Mouse (Mus musculus): Measurements from ENCODE around the gene Flot1.
A peak's percentile ranks its signal among the peaks of the same experiment; 100 is the strongest.

Gene Flot1

DNA sequence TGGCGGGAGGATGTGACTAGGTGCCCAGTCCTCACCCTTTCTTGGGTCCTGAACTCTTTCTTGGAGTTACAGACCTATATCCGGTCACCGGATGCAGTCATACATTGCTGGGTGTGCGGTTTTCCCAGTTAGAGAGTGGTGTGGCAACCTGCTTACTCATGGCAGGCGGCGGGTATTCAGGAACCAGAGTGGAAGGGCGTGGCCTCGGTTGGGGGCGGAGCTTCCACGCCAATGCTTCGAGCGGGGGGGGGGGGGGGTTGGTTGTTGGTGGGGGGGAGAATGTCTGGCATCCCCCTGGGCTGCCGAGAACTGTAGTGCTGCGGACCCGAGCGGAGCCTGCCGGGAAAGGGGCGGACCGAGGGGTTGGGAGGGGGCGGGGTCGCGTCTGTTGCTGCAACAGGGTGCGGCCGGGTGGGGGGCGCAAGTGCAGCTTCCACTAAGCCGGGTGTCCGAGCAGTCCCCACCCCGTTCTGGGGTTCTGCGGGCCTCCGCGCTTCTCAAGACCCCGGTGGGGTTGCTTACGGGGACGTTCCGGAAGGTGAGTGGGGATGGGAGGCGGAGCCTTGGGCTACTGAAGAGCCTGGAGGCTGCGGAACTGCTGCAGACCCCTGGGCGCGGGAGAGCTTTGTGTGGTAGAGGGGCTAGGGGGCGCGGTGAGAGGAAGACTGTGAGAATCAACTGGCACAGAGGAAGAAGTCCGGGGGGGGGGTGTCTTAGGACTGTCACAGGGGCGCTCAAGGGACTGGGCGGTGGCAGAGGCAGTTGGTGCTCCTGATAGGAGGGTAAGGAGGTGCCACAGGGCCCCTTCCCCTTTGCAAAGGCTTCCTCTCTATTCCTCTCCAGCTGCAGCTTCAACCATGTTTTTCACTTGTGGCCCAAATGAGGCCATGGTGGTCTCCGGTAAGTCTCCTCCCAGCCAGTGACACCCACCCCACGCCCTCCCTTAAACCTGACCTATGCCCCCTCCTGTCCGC, at the start of gene Flot1:
Flot1 (plus strand) TSS at position 267 of the 974 bp plus-strand sequence.
- peak; percentile 69 for DNase-seq

DNA sequence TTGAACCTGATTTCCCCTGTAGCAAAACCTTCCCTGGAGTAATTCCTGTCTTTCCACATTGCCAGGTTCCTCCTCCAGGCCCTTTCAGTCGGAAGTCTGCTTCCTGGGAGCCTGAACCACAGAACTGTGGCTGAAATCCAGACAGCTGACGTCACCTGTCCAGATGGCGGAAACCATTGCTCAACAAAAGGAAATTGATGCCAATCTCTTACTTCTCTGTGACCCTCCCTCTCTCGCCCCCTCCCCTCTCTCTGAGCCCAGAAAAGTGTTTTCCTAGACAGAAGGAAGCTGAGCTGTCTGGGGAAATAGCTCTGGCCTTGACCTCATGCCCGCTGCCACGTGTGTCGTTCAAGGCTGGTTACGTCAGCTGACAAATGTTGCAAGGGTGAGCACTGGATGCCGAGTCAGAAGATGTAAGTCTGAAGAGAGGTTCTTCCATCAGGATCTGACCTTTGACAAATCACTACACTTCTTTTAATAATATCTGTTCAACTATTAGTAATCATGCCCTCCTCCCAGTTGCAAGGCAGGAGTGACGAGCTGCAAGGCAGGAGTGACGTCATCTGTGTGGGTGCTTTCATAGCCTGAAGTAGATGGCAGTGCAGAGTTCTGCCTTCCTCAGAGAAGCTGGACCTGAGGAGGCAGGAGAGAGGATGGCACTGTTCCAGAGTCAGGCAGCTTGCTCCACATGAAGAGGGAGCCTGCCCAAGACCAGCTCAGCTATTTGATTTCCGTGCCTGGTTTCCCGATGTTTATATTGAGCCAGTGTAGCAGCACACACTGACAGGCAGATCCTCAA, 46.0 kb upstream of the Flot1 start:
- DNase-seq = peak; percentile 85

DNA sequence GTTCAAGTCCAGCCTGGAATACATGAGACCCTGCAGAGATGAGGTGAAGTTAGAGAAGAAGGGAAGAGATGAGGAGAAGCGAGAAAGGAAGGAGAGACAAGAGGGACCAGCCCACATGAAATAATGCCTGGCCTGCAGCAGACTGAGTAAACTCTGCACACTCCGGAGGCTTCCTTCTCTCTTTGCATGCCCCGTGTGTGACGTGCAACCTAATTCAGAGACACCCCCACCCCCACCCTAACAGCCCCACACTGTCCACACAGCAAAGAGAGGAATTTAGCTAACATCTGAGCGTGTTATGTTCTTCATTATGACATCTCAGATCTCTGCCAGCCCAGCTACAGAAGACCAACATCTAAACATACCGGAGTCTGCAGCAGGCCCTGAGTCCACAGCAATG, 44.1 kb upstream of the Flot1 start:
- no peak for DNase-seq

DNA sequence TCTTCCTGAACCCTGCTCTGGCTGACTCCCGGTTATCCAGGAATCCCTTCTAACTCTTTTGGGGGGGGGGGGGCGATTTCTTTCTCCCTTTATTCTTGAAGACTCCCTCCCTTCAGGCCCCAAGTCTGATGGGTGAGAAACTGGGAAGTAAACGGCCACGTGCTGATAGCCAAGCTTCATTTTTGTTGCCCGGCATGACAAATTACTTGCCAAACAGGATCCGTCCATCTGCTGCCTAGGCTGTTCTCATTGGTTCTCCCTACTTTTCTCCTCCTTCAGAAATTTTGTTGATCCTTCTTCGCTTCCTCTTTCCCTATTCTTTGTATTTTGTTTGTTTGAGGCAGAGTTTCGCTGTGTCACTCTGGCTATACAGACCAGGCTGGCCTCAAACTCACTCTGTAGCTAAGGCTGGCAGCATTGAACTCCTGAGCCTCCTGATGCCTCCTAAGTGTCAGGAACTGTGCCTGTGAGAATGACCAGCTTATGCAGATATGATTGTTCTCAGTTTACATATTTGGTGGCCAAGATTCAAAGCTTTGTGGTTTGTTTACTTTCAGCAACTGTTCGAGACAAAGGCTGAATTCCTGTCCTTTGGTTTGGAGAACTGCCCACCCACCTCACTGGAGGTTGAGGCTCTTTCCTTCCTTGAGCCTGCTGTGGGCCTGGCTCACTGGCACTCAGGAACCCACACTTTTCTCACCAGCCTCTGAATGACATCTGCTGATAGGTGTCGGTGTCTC, 43.4 kb upstream of the Flot1 start:
- DNase-seq = no peak

DNA sequence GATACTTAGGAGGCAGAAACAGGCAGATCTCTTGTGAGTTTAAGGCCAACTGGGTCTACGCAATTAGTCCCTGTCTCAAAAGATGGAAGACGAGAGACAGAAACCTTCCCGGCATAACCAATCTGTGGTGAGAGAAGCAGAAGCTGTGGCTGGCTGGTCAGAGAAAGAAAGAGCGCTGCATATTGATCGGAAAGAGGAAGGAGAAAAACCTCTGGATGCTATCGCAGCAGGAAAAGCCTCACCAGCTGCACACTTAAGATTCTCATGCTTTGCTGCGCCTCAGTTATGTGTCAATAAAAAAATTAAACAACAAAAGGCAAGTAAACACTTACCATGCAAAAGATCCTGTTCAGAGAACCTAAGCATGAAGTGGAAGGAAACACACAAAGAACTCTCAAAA, 42.7 kb upstream of the Flot1 start:
- no peak for DNase-seq

DNA sequence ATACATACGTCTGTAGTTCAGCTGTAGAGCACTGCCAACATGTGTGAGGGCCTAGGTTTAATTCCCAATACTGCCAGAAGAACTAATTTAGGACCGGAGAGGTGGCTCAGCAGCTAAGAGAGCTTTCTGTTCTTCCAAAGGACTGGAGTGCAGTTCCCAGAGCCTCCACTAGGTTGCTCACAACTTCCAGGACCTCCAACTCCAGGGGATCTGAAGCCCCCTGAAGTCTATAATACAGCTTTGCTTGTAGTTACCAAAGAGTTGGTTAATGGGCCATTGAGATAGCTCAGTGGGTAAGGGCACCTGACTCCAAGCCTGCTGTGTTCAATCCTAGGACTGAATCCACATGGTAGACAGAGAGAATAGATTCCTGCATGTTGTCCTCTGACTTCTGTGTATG, 40.6 kb upstream of the Flot1 start:
- DNase-seq = no peak

DNA sequence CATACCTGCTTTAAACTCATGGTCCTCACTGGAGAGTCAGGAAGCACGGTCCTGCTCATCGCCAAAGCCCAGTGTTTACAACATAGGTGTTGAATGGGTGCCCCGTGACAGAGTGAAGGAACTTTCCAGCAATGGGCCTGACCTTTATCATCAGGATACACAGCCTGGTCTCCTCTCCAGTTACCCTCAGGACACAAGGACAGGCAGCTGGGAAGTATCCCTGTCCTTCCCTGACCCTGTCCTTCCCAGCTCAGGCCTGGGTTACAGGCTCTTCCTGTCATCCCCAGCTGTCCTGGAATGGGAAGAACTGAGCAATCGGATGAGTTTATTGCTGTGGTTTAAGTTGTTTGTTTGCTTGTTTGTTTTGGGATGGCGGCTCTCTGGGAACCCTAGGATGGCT, 40.1 kb upstream of the Flot1 start:
- DNase-seq = no peak

DNA sequence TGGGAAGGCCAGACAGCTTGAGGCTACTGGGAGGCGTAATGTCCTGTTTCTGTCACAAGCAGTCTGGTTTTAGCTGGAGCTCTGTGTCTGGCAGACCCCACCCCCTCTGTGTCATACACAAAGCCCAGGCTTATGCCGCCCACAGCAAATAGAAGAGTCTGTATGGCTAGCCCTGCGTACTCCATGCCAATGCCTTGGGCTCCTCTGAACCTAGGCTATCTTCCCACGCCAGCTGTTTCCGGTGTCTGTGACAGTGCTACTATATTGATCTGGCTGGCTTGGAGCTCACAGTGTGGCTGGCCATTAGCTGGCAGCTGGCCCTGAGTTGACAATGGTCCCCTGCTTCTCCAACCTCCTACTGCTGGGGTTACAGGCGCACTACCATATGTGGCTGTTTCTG, 39.1 kb upstream of the Flot1 start:
- DNase-seq = no peak

DNA sequence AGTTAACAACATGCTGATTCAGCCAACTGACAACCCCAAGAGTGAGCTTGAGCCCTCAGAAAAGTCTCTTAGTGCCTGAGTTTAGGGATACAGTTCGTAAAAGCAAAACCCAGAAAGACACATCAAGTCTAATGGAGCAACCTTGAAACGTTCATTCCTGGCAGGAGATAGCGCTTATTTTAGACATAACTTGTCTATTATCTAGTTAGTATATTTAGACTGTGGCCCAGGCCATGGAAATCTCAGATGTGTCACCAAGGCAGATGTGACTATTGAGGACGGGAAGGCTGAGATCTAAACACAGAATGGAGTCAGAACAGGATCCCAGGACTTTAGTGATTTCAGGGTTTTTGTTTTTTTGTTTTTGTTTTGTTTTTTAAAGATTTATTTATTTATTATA, 37.9 kb upstream of the Flot1 start:
- no peak for DNase-seq

DNA sequence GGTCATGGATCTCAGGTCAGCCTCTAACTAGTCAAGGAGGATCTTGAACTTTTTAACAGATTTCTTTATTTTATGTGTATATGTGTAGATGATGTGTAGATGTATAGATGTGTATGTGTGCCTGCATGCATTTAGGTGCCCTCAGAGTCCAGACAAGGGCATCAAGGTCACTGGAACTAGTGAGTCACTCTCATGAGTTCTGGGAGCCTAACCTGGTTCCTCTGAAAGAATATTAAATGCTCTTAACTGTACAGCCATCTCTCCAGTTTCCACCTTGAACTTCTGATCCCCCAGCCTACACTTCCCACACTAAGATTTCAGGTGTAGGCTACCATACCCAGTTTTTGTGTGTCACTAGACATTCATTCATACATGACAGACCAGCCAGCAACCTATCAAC, 35.5 kb upstream of the Flot1 start:
- DNase-seq = no peak

DNA sequence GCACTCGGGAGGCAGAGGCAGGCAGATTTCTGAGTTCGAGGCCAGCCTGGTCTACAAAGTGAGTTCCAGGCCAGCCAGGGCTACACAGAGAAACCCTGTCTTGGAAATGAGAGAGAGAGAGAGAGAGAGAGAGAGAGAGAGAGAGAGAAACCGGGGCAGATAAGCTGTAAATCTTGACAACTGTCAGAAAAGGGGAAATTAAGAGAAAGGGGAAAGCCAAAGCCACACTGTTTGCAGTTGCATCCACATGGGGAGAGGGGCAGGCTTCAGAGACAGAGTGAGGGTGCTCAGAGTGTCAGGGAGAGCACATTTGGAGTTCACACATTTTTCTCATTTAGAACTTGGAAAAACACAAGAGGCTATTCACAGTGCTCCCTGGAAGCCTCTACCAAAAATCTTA, 35.0 kb upstream of the Flot1 start:
- DNase-seq = no peak

DNA sequence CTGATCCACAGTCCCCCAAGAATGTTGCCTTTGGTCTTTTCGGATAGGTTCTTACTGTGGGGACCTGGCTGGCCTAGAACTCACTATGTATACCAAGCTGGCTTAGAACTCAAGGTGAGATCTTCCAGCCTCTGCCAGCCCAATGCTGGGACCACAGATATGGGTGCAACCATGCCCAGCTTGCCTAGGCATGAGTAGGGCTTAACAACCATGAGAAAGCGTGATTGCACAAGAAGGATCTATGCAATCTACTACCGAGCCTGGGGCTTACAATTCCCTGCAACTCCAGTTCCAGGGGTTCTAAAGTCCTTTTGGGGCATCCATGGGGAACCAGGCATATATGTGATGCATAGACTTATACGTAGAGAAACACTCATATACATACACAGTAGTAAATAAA, 32.1 kb upstream of the Flot1 start:
- no peak for DNase-seq

DNA sequence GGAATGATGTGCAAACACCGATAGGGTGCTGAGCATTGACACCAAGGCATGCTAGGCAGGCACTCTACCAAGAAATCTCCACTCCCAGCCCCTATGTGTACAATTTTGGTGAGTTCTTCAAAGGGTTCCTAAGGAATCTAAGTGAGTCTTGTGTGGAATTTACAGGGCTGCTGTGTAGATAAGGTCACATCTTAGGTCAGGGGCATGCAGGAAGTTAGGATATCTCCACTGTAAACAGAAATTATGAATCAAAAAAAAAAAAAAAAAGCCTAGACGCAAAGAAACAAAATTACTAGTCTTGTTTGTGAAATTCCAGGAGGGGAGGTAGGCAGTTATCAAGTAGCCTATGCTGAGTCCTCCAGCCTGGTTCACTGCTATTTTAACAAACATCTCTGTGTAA, 30.2 kb upstream of the Flot1 start:
- no peak for DNase-seq

DNA sequence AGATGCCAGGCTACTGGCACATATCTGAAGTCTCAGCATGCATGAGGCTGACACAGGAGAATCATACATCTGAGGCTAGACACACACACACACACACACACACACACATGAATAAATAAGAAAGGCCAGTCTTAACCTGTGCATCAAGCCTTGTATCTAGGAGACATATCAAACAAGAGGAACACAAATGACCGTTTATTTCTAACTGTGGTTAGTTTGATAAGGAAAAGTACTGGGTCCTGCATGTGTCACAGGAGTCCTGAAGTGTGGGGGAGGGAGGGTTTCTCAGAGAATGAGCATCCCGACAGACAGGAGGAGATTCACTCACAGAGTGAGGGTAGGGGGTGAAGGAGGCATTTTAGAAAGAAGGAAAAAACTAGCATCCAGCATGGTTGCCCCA, 27.9 kb upstream of the Flot1 start:
- DNase-seq = no peak

DNA sequence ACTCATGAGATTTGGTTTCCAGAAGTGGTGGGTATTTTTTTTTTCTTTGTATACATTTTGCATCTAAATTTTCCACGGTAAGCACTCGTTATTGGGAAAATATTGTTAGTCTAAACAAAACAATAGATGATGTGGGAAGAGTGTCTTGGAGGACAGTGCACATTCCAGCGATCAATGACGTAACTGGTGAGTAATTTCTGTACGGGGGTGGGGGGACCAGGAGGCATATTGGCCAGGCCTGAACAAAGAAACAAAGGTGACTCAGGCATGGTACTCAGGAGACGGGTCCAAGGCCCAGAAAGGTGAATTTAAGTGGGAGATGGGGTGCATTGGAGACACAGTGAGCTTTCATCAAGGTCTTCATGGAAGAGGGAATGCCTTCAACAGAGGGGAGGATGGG, 27.4 kb upstream of the Flot1 start:
- no peak for DNase-seq

DNA sequence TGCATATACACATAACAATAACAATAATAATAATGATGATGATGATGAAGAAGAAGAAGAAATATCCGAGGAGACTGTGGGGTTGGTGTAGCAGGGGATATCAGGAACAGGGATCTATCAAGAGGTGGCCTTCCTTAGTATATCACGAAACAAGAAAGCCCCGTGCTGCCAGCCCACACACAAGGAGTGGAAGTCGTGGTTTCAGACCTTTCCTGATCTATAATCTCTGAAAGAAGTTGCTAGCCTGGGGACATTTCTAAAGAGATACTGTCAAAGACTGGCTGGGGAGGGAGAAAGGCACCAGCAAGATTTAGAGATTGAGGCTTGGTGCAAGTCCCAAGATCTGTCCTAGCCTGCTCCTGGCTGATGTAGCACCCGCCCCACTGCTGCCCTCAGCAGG, 26.2 kb upstream of the Flot1 start:
- DNase-seq = no peak

DNA sequence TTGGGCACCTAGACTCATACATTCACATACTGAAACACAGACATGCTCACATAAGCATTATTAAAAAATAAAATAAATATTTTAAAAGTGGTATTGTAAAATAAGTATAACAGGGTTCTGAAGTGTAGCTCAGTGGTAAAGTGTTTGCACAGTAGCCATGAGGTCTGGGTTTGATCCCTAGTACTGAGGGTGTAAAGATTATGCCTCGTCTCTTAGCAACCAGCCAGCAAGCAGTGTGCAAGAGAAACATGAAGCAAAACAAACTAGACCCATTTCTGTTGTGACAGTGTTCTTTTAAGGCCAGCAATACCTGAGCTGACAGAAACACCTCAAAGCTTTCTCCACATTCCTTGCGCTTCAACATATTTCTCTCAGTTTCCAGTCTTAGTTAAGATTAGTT, 22.1 kb upstream of the Flot1 start:
- DNase-seq = no peak

DNA sequence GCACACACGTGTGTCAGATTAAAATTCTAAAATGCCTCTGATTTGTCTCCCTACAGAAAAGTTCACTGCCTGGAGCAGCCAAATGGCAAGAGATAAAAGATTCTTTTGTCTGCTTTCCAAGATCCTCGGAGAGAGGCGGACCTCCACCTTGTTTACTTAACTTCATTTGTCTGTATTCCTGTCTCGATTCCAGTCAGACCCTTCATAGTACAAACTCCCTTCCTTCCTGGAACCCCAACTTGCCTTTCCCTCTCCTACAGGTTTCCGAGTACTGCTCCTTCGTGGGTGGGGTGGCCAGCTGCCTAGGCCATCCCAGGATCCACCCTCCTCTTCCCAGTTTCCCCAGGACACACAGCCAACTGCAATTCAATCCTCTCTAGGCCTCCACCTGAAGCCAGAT, 20.0 kb upstream of the Flot1 start:
- DNase-seq = no peak

DNA sequence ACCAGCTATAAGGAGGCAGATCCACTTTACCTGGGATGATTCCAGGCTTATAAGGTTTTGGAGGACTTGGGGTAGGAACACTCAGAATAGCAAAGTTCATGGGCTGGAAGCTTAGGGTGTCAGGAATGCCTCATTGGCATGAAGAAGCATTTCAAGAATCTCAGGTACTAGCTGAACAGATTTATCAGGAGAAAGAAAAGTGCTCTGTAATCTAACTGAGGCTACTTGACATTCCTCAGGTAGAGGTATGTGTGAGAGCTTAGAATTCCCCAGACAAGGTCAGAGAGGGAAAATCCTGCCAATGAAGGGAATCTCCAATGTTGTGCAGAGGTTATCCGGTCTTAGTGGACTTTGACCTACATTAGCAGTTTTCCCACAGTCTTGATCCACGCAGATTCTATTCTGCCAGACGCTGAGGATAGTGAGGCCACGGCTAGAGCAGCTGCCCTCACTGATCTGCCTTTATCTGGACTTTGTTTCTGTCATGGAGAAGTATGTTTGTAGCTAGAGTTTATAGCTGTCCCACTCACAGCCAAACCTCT, 19.1 kb upstream of the Flot1 start:
- DNase-seq = no peak

DNA sequence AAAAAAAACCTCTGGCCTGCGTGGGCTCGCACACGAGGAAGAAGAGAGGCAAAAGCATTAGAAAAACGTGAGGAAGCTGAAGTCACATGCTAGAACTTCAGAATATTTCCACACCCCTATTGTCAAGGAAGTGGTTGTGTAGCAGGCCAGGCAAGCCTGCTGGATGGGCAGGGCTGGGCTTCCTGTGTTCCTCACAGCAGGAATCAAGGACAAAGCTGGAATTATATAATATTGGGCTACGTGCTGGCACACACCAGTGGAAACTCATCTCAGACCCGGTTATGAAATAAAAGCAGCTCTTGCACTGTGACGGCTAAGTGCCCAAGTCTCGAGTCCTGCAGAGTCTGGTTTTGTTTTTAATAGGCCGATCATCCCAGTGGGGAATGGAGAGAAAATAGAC, 15.0 kb upstream of the Flot1 start:
- DNase-seq = no peak

DNA sequence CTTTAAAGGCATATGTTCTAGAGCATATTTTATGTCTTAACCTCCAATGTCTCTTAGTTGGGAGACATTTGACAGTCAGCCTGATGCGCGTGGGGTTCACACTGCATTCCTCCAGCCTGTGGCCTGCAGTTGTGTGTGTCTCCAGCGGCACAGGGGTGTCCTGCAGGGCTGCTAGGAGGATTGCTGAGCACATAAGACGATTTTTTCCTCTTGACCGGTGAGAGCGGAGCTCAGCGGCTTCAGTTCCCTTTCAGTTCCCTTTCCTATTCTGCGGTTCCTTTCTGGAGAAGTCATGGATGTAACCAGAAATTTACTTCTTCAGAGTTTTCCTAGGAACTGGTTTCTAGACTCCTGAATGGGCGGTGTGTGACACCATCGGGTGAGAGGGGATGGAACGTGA, 13.6 kb upstream of the Flot1 start:
- no peak for DNase-seq

DNA sequence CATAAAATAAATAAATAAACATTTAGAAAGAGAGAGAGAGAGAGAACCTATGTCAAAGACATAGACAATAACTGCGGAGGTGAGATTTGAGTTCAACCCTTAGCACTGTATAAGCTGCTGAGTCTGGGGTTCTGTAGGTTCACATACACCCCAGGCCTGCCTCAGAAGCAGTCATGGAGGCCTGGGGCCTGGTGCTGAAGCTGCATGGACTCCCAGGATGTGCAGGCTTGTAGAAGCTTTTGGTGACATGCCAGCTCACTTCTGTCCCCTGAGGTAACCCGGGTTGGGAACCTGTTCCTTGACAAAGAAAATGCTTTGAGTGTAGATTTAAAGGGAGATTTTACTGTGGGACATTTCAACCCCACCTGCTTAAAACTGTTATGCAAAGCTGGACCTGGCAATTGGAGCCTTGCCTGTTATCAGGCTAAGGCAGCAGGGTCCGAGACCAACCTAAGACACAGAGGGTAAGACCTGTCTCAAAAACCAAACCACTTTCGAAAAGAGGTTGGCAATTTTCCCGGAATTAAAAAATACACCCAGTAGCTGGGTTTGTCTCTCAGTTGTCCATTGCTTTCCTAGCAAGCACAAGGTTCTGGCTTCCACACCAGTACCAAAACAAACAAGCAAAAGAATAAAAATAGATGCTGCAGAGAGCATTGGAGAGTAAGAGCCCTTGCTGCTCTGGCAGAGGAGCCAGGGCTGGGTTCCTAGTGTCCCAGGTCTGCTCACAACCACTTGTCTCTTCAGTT, 12.0 kb upstream of the Flot1 start:
- no peak for DNase-seq
